Mouse (Mus musculus) kidney, adult 2 months (tissue): Measurements from ENCODE around the gene Ndufc1.

Experiments
- CTCF ChIP-seq: fragments of 200-500 bp; conservative IDR thresholded peaks from 2 replicates; pipeline ENCODE4 v1.5.1; 2011; ENCODE audit warnings: low read depth, mild to moderate bottlenecking, control low read depth, low read length, moderate library complexity, mixed read lengths; ENCODE audit not compliant: insufficient read depth, insufficient read length
- POLR2A ChIP-seq: fragments of 200-500 bp; IDR thresholded peaks from one replicate; pipeline ENCODE4 v1.6.1; 2011; ENCODE audit warnings: low read depth, low read length, control low read depth

- TF ChIP-seq CTCF (no peak), POLR2A (no peak)
Observed at GRCm38 (mm10) chr3:51416073-51416363, 7.2 kb upstream of the Ndufc1 start.
